Mouse (Mus musculus): ENCODE data around the gene Psmd5.
"Not testable (repeated sequence)": the region's sequence is repeated elsewhere in the genome, so short reads cannot be mapped to it uniquely, and the experiment has no call there.

Psmd5 gene

DNA sequence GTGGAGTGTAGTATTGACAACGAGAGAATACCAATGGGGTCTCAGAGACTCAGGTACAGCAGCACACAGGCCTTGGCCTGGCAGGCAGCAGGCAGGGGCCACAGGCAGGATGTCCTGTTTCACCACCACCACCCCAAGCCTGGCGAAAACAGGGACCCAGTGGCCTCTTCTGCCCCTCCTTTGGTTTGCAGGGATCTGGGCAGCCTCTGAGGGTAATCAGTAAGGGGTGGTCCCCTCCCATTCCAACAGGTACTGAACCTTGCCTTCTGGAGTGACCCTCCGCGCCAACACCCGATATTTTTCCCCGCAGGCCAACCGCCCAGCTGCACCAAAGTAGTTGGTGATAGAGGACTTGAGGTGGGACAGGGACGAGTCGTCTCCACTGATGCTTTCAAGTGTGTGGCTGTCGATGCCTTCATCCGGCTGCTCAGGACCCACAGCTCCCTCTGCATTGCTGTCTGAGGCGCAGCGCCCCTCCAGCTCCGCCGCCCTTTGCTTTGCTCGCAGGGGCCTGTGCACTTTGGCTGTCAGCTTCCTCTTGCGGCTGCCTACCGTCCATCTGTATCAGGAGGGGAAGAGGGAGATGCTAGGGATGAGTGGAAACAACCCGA lies 20.8 kb upstream of the Psmd5 start:
- no peak for DNase-seq

DNA sequence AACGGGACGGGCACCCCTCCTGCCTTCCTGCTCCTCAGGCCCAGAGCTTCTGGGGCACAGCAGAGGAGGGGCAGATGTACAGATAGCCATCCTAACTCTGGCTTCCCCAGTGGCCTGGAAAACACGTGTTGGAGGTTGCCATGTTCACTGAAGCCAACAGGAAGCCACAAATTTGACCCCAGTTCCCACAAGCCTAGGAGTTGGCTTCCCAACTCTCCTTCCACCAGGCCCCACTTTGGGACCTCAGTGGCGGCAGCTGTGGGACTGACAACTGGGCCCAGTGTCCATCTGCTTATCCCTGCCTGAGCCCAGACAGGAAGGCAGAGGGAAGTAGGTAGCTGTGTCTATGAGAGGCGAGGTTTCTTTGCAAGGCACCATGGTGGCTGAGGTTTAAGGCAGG lies 19.2 kb upstream of the Psmd5 start:
- DNase-seq = no peak

GRCm38 (mm10) chr2:34884186-34884585 lies 9.4 kb upstream of the Psmd5 start:
- no peak for DNase-seq

DNA sequence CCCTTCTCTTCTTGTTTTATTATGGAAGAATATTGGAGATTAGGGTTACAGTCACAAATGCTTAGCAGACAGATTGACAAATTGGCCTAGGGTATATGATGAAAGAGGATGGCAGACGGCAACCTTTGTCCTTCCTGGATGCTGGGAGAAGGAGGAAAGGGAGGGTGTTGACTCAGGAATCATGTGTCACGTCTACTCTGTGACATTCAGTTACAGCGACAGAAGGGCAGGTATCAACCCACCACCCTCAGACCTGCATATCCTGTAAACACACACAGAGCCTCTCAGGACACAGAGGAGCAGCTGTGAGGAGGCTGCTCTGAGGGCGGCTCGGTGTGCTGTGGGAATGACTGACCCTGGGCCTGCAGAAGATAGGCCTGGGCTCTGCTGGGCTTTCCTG lies 8.4 kb upstream of the Psmd5 start:
- no peak for DNase-seq

GRCm38 (mm10) chr2:34882757-34883156 lies 8.0 kb upstream of the Psmd5 start:
- DNase-seq = no peak

DNA sequence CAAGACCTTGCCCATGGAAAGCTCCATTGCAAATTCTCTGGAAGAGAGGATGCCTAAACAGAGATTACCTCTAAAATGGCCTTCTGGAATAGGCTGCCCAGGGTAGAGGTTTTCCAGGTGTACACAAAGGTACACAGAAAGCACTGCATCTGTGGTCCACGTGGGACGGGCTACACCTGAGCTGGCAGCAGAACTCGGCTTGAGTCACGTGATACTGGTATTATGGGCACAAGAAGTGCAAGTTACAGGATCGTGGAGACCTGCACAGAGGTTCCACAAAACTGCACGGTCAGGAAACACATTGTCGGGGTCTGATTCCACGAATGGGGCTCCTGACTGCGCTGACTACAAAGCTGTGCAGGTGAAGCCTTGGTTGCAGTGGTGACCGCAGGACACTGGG lies 5.3 kb upstream of the Psmd5 start:
- no peak for DNase-seq

- no peak for DNase-seq
These were observed 497 bp downstream of the Psmd5 start, which contains the start of gene Cutal for GRCm38 (mm10) chr2:34874271-34874670. Cutal (plus strand) TSS chr2:34874396.

- DNase-seq = peak; percentile 91
These were observed 4.0 kb downstream of the Psmd5 start for GRCm38 (mm10) chr2:34870520-34871474.

DNA sequence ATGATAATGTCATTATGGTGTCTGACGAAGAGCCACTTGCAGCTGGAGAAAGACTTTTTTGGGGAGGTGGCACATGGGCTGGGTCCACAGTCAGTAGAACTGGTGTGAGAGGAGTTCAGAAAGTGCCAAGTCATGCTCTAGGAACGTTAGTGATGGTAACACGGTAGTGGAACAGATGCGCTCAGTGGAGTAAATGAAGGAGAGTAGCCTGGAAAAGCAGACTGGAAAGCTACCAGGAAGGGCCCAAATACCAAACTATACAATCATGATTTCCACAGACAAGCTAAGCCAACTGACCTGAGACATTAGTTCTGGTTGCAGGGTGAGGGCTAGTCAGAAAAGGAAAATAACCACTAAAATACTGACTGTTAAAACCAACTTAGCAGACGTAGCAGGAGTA lies 5.1 kb downstream of the Psmd5 start:
- no peak for DNase-seq

GRCm38 (mm10) chr2:34857728-34858127 lies 17.0 kb downstream of the Psmd5 start:
- DNase-seq = no peak

- no peak for DNase-seq
These were observed 19.5 kb downstream of the Psmd5 start for GRCm38 (mm10) chr2:34855265-34855664.

DNA sequence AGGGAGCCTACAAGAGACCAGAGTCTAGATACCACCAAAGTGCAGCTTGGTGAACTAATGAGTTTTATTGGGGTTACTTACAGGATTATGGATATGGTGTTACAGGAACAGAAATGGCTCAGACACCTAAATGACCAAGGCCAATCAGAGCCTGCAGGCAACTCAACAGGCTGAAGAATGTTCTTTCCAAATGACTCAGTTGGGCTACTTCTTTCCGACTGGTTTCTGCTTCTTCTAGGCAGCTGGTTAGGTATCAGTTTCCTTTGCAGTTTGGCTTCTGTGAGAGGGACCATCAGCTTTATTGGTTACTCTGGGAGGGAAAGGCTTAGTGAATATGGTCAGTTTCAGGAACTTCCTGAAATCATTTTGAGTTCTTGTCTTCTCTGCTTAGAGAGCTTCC lies 27.1 kb downstream of the Psmd5 start:
- DNase-seq = no peak

GRCm38 (mm10) chr2:34843211-34843939 lies 31.4 kb downstream of the Psmd5 start:
- DNase-seq = no peak

DNA sequence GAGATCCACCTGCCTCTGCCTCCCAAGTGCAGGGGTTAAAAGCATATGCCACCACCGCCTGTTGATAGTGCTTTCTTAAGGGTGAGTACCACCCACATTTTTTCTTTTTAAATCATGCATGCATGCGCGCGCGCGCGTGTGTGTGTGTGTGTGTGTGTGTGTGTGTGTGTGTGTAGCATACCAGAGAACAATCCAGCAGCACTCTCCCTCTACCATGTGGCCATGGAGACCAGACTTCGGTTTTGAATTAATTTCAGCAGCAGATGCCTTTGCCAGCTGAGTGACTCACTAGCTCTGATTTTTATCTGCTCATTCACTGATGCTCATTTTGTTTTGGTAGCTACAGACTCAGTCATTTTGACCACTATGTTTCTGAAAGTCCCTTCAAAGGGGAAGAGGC lies 33.1 kb downstream of the Psmd5 start:
- peak; percentile 51 for DNase-seq

DNA sequence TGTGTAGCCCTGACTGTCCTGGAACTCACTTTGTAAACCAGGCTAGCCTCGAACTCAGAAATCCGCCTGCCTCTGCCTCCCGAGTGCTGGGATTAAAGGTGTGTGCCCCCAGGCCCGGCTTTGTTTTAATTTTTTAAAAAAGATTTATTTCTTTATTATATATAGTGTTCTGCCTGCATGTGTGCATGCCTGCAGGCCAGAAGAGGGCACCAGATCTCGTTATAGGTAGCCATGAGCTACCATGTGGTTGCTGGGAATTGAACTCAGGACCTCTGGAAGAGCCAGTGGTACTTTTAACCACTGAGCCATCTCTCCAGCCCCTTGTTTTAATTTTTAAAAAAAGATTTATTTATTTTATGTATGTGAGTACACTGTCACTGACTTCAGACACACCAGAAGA lies 34.6 kb downstream of the Psmd5 start:
- DNase-seq = not testable (repeated sequence)

GRCm38 (mm10) chr2:34835669-34836068 lies 39.1 kb downstream of the Psmd5 start:
- no peak for DNase-seq

- DNase-seq = no peak
These were observed 41.1 kb downstream of the Psmd5 start for GRCm38 (mm10) chr2:34833624-34834023.

DNA sequence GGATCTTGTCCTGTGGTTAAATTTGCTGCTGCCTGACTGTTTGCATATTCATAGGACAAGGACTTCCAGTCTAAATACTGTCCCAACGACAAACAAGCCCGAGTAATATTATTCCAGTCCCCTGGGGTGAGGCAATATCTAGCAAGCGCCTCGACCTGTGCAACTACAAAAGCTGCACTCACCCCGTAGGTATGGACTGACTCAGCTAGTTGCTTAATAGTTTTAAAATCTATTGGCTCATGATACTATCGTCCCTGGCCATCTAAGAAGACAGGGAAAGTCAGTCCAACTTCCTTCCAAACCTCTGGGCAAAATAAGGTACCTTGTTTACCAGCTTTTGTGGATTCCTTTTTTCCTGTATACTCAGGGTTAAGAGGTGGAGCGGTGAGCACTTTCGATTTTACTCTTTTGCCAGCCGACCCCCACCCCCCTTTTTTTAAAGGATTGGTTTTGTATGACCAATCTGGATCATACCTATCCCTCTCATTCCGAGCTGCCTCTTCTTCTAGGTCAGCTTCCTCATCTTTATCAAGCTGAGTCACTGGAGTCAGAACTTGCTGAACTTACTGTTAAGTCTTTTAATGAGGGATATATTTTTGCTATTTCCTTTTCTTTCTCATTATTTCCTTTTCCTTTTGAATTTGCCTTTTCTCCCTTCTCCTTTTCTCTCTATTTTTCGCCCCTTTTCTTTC lies 41.9 kb downstream of the Psmd5 start, which contains the start of gene Gm34653:
Gm34653 (plus strand) TSS at position 242 of the 692 bp plus-strand sequence.
- DNase-seq = not testable (repeated sequence)

- DNase-seq = not testable (repeated sequence)
These were observed 44.7 kb downstream of the Psmd5 start for GRCm38 (mm10) chr2:34830066-34830465.

- no peak for DNase-seq
These were observed 46.7 kb downstream of the Psmd5 start for GRCm38 (mm10) chr2:34828026-34828425.

- no peak for DNase-seq
These were observed 47.2 kb downstream of the Psmd5 start for GRCm38 (mm10) chr2:34827591-34827990.

GRCm38 (mm10) chr2:34826460-34827231 lies 48.1 kb downstream of the Psmd5 start:
- DNase-seq = no peak

Measured in right cerebral cortex, postnatal 25 days (tissue).